Mouse (Mus musculus) liver, embryonic 14.5 days (tissue): ENCODE data around the gene Plekha5. TPM values are rescaled to one million over a fixed set of nuclear protein-coding genes. Genes with fewer than 3 reads are reported as not detected.

ENCODE experiments used
- ATAC-seq: fragments of 200-750 bp; cut with Nextera tagmentation; 2 replicates; pipeline ENCODE4 v1.8.0; 2017; ENCODE audit warnings: moderate number of reproducible peaks, mild to moderate bottlenecking, moderate library complexity; ENCODE audit not compliant: insufficient read depth
- DNase-seq, 3 experiments: peaks; one replicate each; pipeline ENCODE4 v3.0.0-alpha.2; 2012 to 2013; ENCODE audit warnings: low read depth in 3 of 3, low spot score in 3 of 3
- H3K27ac ChIP-seq: fragments of 300-500 bp; sonication (generic); 2 replicates; pipeline ENCODE4 v1.5.1; 2014; ENCODE audit warnings: moderate library complexity, mild to moderate bottlenecking, control low read depth, inconsistent platforms
- H3K27me3 ChIP-seq: fragments of 300-500 bp; sonication (generic); 2 replicates; pipeline ENCODE4 v1.6.1; 2014; ENCODE audit warnings: mild to moderate bottlenecking, low read length, moderate library complexity; ENCODE audit not compliant: control insufficient read depth, insufficient read depth
- H3K36me3 ChIP-seq: fragments of 300-500 bp; sonication (generic); replicated peaks from 2 replicates; pipeline ENCODE4 v1.6.1; 2014; ENCODE audit warnings: low read depth; ENCODE audit not compliant: control insufficient read depth, insufficient read depth
- H3K4me1 ChIP-seq, 2 experiments: fragments of 200-500 bp in 1 of 2; fragments of 300-500 bp in 1 of 2; sonication (generic) in 1 of 2; replicated peaks; 2 replicates each; pipeline ENCODE4 v1.6.1; 2012 to 2014; ENCODE audit warnings: antibody characterized with exemption in 1 of 2, inconsistent platforms in 1 of 2, low read length in 1 of 2; ENCODE audit not compliant: control insufficient read depth in 2 of 2, insufficient read depth in 2 of 2
- H3K4me2 ChIP-seq: fragments of 300-500 bp; sonication (generic); 2 replicates; pipeline ENCODE4 v1.6.1; 2014; ENCODE audit warnings: low read depth, mild to moderate bottlenecking, control low read depth, moderate library complexity
- H3K4me3 ChIP-seq, 2 experiments: fragments of 200-500 bp in 1 of 2; fragments of 300-500 bp in 1 of 2; sonication (generic) in 1 of 2; 2 replicates each; pipeline ENCODE4 v1.5.1; 2012 to 2014; ENCODE audit warnings: low read depth in 2 of 2, low read length in 2 of 2, mild to moderate bottlenecking in 2 of 2, control low read depth in 1 of 2, inconsistent platforms in 1 of 2, moderate library complexity in 1 of 2; ENCODE audit not compliant: insufficient read depth in 1 of 2
- H3K9ac ChIP-seq: fragments of 300-500 bp; sonication (generic); replicated peaks from 2 replicates; pipeline ENCODE4 v1.6.1; 2014; ENCODE audit warnings: mild to moderate bottlenecking, control low read depth, moderate library complexity
- H3K9me3 ChIP-seq: fragments of 300-500 bp; sonication (generic); 2 replicates; pipeline ENCODE4 v1.6.1; 2016; ENCODE audit warnings: low read length, mixed read lengths; ENCODE audit not compliant: control insufficient read depth
- CTCF ChIP-seq: IDR thresholded peaks from 2 replicates; pipeline ENCODE4 v1.5.1; 2016; ENCODE audit warnings: antibody characterized with exemption, low read depth, control low read depth
- EP300 ChIP-seq: IDR thresholded peaks from 2 replicates; pipeline ENCODE4 v1.6.1; 2016; ENCODE audit warnings: antibody characterized with exemption, low read depth
- WGBS: fragments of 180-500 bp; shearing (Covaris S2); extraction: QIAGEN DNeasy Blood & Tissue Kit; methylation state at CpG from one replicate; pipeline ENCODE4 v1.1.7; 2014; ENCODE audit not compliant: insufficient replicate concordance; 5-methylcytosine and 5-hydroxymethylcytosine counted together
- polyA plus RNA-seq, 2 experiments: library from polyadenylated mRNA; depleted of rRNA in 1 of 2; stranded (reverse) in 1 of 2; unstranded in 1 of 2; fragments of >200 nt; fragmentation: Nextera tagmentation in 1 of 2; extraction: Ambion mirVana in 1 of 2; gene quantifications; 2 replicates each; pipeline versions ENCODE4 v1.2.1 to v1.2.3; 2012 to 2014

Plekha5 gene
- polyA plus RNA-seq, 2 experiments, result 3.6 to 6.0 TPM

DNA sequence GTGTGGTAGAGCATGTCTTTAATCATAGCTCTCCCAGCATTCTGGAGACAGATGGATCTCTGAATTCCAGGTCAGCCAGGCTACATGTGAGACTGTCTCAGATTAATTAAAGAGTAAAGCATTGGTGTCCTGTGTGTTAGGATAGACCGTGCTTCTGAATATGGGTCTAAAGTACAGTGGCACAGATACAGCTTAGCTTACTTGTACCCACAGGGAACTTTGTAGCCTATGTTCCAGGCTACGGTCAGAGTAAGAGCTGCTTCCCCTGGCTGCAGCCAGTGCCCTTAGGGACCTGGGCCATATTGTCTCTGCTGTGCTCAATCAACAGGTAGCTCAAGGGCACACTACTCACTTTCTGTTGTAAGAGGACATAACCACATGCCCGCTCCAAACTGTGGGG is 30.5 kb downstream of the Plekha5 start:
- H3K4me2 ChIP-seq, result no peak overlapping the region
- 79% methylated on average over 3 of the region's 3 CpGs for WGBS
- H3K4me3 ChIP-seq, result no peak overlapping the region
- no peak overlapping the region for H3K9ac ChIP-seq
- TF ChIP-seq CTCF, result no peak
- TF ChIP-seq EP300, result no peak
- DNase-seq (no peak), ATAC-seq (no peak)
- H3K4me1 ChIP-seq, result no peaks in the 10 kb centered on the region
- no peak overlapping the region for H3K27ac ChIP-seq
- H3K27me3 ChIP-seq, result no peaks in the 10 kb centered on the region
- no peaks in the 10 kb centered on the region for H3K36me3 ChIP-seq
- no peaks in the 10 kb centered on the region for H3K9me3 ChIP-seq

DNA sequence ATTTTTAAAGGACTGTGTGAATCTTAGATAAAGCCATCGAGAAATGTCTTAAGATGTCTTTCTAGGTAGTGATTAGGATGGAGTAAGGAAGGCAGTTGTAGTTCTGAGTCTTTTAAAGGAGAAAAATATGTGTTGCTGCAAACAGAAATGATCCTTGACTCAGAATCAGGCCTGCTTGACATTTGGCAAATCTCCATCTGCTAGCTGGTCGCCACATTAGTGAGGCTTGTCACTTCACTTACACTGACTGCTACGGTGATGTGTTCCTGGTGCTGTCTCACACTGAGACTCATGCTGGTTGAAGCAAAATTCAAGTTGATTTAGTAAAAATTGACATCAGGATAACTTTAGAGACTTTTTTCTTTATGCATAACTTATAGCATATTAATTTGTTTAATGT is 32.0 kb downstream of the Plekha5 start:
- TF ChIP-seq CTCF (no peak), EP300 (no peak)
- H3K27me3 ChIP-seq, result no peaks in the 10 kb centered on the region
- 57% methylated on average over 3 of the region's 3 CpGs for WGBS
- H3K4me3 ChIP-seq, result no peak overlapping the region
- H3K4me2 ChIP-seq, result no peak overlapping the region
- no peak overlapping the region for H3K27ac ChIP-seq
- DNase-seq, result no peak
- H3K9me3 ChIP-seq, result no peaks in the 10 kb centered on the region
- ATAC-seq, result no peak
- H3K36me3 ChIP-seq, result no peaks in the 10 kb centered on the region
- H3K4me1 ChIP-seq, result no peaks in the 10 kb centered on the region
- H3K9ac ChIP-seq, result no peak overlapping the region

DNA sequence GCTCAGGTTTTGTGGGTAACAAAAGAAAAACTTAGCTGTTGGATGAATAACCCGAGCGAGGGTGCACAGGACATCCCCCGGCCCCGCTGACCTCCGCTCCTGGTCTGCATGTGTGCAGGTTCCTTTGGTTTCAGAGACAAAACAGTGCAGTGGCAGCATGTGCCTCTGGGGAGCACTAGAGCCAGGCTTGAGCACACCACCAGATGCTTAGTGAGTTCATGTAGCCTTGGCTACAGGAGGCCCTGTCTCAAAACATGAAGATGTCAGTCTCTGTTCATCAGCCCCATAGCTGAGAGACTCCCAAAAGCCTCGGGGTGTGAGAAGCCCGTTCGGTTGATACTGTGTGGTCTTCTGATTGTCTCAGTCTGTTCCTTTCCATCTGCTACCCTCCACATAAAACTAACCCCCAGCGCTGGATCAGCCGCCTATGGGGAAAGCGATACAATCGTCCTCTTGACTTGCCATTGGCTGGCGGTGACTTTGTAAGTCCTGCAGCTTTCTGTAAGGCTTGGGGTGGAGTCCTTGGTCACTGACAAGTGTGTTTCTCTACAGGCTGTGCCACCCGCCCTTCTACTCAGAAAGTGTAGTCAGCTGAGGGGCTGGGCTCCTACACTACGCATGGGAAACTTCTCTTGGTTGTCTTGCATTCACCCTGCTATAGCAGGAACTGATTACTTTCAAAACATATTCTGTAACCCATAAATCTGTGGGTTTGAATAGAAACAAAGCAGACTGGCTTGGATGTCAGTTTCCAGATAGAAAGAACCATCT is 32.7 kb downstream of the Plekha5 start:
- no peak overlapping the region for H3K9ac ChIP-seq
- H3K4me3 ChIP-seq, result no peak overlapping the region
- H3K4me2 ChIP-seq, result no peak overlapping the region
- no peak overlapping the region for H3K27ac ChIP-seq
- WGBS, result 79% methylated on average over 15 of the region's 15 CpGs
- H3K36me3 ChIP-seq, result no peaks in the 10 kb centered on the region
- no peaks in the 10 kb centered on the region for H3K9me3 ChIP-seq
- DNase-seq (no peak), ATAC-seq (no peak)
- no peaks in the 10 kb centered on the region for H3K27me3 ChIP-seq
- TF ChIP-seq CTCF (no peak), EP300 (no peak)
- no peaks in the 10 kb centered on the region for H3K4me1 ChIP-seq

DNA sequence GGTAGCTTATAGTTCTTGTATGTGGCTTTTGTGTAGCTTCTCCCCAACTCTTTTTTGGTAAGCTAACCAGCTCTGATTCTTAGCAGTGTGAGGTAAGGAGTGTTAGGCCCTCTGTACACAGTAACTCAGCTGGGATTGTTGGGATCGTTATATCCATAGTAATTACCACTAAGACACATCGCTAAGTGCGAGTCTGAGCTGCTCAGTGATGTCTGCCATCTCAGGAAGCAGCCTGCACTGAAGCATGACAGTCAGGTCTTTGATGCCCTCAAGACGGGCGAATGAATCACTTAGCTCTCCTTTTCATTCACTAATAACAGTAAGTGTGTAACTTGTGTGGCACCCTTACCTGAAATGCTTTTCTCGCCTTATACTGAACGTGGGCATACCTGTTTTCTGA is 36.5 kb downstream of the Plekha5 start:
- H3K36me3 ChIP-seq, result no peaks in the 10 kb centered on the region
- H3K27me3 ChIP-seq, result no peaks in the 10 kb centered on the region
- TF ChIP-seq CTCF, result no peak
- TF ChIP-seq EP300, result no peak
- 74% methylated on average over 7 of the region's 7 CpGs for WGBS
- no peaks in the 10 kb centered on the region for H3K4me1 ChIP-seq
- H3K4me3 ChIP-seq, result no peak overlapping the region
- H3K4me2 ChIP-seq, result no peak overlapping the region
- H3K27ac ChIP-seq, result no peak overlapping the region
- no peaks in the 10 kb centered on the region for H3K9me3 ChIP-seq
- no peak for DNase-seq
- H3K9ac ChIP-seq, result no peak overlapping the region
- no peak for ATAC-seq

DNA sequence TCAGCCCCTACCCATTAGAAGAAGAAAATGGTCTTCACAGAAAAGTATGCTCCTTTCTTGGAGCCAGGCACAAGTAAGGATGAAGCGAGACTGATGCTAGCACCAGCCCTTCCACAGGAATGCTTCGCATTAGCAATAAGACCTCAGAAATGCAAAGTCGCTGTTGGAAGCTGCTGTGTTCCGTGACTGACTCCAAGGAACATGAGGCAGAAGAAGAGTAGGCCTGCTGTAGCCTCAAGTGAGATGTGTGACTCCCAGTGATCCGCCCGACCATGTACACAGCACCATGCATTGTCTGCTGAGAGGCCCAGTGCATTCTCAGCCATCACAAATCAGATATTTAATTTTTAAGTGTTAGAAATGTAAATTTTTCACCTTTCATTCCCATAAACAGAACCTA is 41.0 kb downstream of the Plekha5 start:
- Histone ChIP-seq H3K9ac (no peak overlapping the region), H3K4me3 (no peak overlapping the region), H3K36me3 (no peaks in the 10 kb centered on the region), H3K9me3 (no peaks in the 10 kb centered on the region), H3K27ac (no peak overlapping the region), H3K27me3 (no peaks in the 10 kb centered on the region), H3K4me1 (peaks cover 0 to 2% of the 10 kb centered on the region in 2 experiments; a peak in 1 of 4 replicates), H3K4me2 (no peak overlapping the region)
- WGBS, result 73% methylated on average over 6 of the region's 6 CpGs
- TF ChIP-seq CTCF (no peak), EP300 (no peak)
- ATAC-seq (no peak), DNase-seq (no peak)
